Mouse (Mus musculus) neural tube, embryonic 13.5 days (tissue): ENCODE measurements at regions not wholly inside any gene's neighbourhood (a gene's known extent, or its start where the extent isn't known, plus 50 kb on each side); places are given as distances from the start of the nearest gene placed in this dataset.

Experiments
- ATAC-seq: fragments of 200-750 bp; cut with Nextera tagmentation; 2 replicates; pipeline ENCODE4 v1.8.0; 2017; ENCODE audit warnings: low read depth, mild to moderate bottlenecking, moderate TSS enrichment, moderate library complexity
- H3K27ac ChIP-seq: fragments of 300-500 bp; sonication (generic); replicated peaks from 2 replicates; pipeline ENCODE4 v1.5.1; 2015; ENCODE audit warnings: moderate library complexity, mild to moderate bottlenecking, inconsistent platforms
- H3K27me3 ChIP-seq: fragments of 300-500 bp; sonication (generic); 2 replicates; pipeline ENCODE4 v1.6.1; 2015; ENCODE audit warnings: mild to moderate bottlenecking, inconsistent platforms
- H3K36me3 ChIP-seq: fragments of 300-500 bp; sonication (generic); 2 replicates; pipeline ENCODE4 v1.6.1; 2015; ENCODE audit warnings: mild to moderate bottlenecking, inconsistent platforms
- H3K4me1 ChIP-seq: fragments of 300-500 bp; sonication (generic); replicated peaks from 2 replicates; pipeline ENCODE4 v1.6.1; 2015; ENCODE audit warnings: inconsistent platforms
- H3K4me2 ChIP-seq: fragments of 300-500 bp; sonication (generic); 2 replicates; pipeline ENCODE4 v1.6.1; 2015; ENCODE audit warnings: inconsistent platforms, mild to moderate bottlenecking, moderate library complexity
- H3K4me3 ChIP-seq: fragments of 300-500 bp; sonication (generic); 2 replicates; pipeline ENCODE4 v1.5.1; 2015; ENCODE audit warnings: mild to moderate bottlenecking, inconsistent platforms
- H3K9ac ChIP-seq: fragments of 300-500 bp; sonication (generic); 2 replicates; pipeline ENCODE4 v1.6.1; 2015; ENCODE audit warnings: moderate library complexity, mild to moderate bottlenecking, inconsistent platforms
- H3K9me3 ChIP-seq: fragments of 300-500 bp; sonication (generic); 2 replicates; pipeline ENCODE4 v1.6.1; 2016; ENCODE audit warnings: inconsistent platforms
- WGBS: fragments of 180-500 bp; shearing (Covaris S2); methylation state at CpG from one replicate; pipeline ENCODE4 v1.1.7; 2015; 5-methylcytosine and 5-hydroxymethylcytosine counted together

DNA sequence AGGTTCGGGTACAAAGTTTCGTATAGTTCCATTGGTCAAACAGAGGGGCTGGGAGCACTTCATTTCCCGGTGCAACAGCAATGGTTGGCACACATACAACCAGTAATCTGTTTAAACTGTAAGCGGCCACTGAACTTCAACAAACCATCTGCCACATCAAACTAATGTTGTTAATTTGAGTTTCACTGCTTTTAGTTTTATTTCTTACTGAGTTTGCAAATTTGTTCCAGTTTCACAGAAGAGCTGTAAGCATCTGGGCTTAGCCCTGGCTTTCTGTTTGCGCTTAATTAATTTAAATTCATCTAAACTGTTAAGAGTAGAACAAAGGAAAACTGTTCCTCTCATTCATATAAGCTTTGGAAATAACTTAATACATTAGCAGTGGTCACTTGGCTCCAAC is 176.0 kb downstream of the Mreg start:
- H3K4me2 ChIP-seq, result no peak overlapping the region
- H3K9ac ChIP-seq, result no peak overlapping the region
- H3K27me3 ChIP-seq, result no peaks in the 10 kb centered on the region
- H3K9me3 ChIP-seq, result no peaks in the 10 kb centered on the region
- no peak for ATAC-seq
- 80% methylated on average over 5 of the region's 5 CpGs for WGBS
- no peaks in the 10 kb centered on the region for H3K36me3 ChIP-seq
- peaks cover 3% of the 10 kb centered on the region; the same call in 1 of the 2 replicates for H3K4me1 ChIP-seq
- no peak overlapping the region for H3K4me3 ChIP-seq
- no peak overlapping the region for H3K27ac ChIP-seq

DNA sequence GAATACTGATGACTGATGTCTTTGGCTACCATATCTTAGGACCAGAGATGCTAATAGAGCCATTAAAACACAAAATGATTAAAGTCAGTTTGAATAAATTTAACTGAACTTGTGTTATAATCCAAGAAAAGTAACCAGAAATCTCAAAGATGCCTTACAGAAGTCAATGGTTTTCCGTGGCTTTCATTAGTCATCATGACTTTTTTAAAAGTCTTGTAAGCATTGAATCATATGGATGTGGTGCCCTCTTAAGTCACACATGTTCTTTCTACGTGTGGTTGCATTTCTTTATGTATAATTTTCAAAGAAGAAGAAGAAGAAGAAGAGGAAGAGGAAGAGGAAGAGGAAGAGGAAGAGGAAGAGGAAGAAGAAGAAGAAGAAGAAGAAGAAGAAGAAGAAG is 178.2 kb downstream of the Mreg start:
- ATAC-seq, result no peak
- Histone ChIP-seq H3K9me3 (no peaks in the 10 kb centered on the region), H3K27me3 (no peaks in the 10 kb centered on the region), H3K36me3 (no peaks in the 10 kb centered on the region), H3K9ac (no peak overlapping the region), H3K4me2 (no peak overlapping the region), H3K4me3 (no peak overlapping the region), H3K27ac (no peak overlapping the region), H3K4me1 (peaks cover 3% of the 10 kb centered on the region; the same call in 1 of the 2 replicates)
- WGBS, result 80% methylated on average over 2 of the region's 2 CpGs

DNA sequence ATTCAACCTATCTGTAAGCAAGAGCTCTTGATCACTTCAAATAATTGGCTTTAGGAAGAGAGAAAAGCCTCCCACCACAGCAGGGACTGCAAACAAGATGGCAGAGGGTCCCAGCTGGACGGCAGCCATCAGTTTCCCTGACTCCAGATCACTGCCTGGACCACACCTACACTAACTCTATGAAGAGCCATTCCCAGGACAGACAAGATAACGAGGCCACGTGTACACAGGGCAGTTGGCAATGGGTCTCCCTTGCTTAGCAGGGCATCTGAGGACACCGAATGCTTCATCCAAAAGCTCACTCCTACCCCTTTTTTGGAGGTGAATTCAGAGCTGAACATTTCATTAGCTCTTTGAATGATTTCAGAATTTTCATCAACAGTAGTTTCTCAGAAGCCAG is 179.9 kb downstream of the Mreg start:
- no peak overlapping the region for H3K4me2 ChIP-seq
- H3K9me3 ChIP-seq, result no peaks in the 10 kb centered on the region
- no peaks in the 10 kb centered on the region for H3K36me3 ChIP-seq
- no peak overlapping the region for H3K27ac ChIP-seq
- 83% methylated on average over 4 of the region's 4 CpGs for WGBS
- H3K4me3 ChIP-seq, result no peak overlapping the region
- no peaks in the 10 kb centered on the region for H3K27me3 ChIP-seq
- H3K9ac ChIP-seq, result no peak overlapping the region
- ATAC-seq, result no peak
- no peaks in the 10 kb centered on the region for H3K4me1 ChIP-seq

DNA sequence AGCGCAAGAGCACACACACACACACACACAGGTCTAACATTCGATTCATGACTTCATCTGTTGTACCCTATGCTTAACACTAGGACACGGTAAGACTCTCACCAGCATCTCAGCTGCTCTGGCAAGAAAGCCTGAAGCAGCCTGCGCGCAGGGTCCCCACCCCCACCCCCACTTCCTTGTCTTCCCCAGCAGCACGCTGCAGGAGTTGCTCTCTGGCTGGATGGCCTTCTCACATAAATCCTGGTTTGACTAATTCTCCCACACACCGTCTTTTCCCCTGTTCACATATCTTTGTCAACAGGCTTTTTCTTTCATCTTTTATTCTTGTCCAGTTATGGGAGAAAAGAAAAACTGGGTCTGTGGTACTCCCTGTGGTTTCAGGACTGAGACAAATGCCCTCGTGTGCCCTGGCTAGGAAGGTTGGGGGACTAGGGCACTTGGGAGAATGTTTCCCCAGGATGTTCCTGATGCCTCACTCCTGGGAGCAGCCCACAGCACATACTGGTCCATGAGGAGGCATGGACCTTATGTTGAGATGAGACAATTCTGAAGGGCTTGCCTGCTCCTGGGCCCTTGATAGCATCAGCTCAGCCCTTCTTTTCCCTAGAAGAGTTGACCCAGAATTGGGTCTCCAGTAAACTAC is 181.2 kb downstream of the Mreg start:
- Histone ChIP-seq H3K9ac (no peak overlapping the region), H3K4me3 (no peak overlapping the region), H3K36me3 (no peaks in the 10 kb centered on the region), H3K4me2 (no peak overlapping the region), H3K9me3 (no peaks in the 10 kb centered on the region), H3K27me3 (no peaks in the 10 kb centered on the region), H3K4me1 (no peaks in the 10 kb centered on the region), H3K27ac (no peak overlapping the region)
- WGBS, result 48% methylated on average over 8 of the region's 8 CpGs
- no peak for ATAC-seq

- Histone ChIP-seq H3K4me1 (no peaks in the 10 kb centered on the region), H3K4me3 (no peak overlapping the region), H3K36me3 (no peaks in the 10 kb centered on the region), H3K27ac (no peak overlapping the region), H3K4me2 (no peak overlapping the region), H3K9ac (no peak overlapping the region), H3K27me3 (no peaks in the 10 kb centered on the region), H3K9me3 (no peaks in the 10 kb centered on the region)
- no peak for ATAC-seq
- 81% methylated on average over 6 of the region's 6 CpGs for WGBS
These were observed 182.5 kb downstream of the Mreg start for GRCm38 (mm10) chr1:72029625-72030024.

DNA sequence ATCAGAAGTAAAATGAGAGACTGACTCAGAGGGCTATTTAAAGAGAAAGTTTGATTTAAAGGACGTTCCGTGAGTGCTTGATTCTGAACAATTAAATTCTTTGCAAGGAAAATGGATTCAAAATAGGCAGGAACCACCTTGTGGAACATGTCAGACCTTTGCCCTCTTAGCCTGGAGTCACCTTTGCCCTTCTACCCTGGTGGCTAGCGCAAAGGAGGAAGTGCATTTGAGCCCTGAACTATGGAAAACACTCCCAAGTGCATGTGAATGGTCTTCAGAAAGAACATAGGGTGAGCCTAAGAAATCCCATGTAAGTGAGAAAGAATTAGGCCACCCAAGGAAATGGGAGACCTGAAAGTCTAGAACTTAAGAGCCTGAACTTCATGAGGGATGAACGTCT is 185.2 kb downstream of the Mreg start:
- no peak overlapping the region for H3K27ac ChIP-seq
- H3K4me3 ChIP-seq, result no peak overlapping the region
- H3K9ac ChIP-seq, result no peak overlapping the region
- no peak overlapping the region for H3K4me2 ChIP-seq
- no peaks in the 10 kb centered on the region for H3K27me3 ChIP-seq
- no peak for ATAC-seq
- H3K36me3 ChIP-seq, result no peaks in the 10 kb centered on the region
- no peaks in the 10 kb centered on the region for H3K9me3 ChIP-seq
- no peaks in the 10 kb centered on the region for H3K4me1 ChIP-seq
- WGBS, result 93% methylated on average over 4 of the region's 4 CpGs

- ATAC-seq, result no peak
- WGBS, result 89% methylated on average over 3 of the region's 3 CpGs
- Histone ChIP-seq H3K36me3 (no peaks in the 10 kb centered on the region), H3K4me2 (no peak overlapping the region), H3K9me3 (no peaks in the 10 kb centered on the region), H3K9ac (no peak overlapping the region), H3K27me3 (no peaks in the 10 kb centered on the region), H3K4me3 (no peak overlapping the region), H3K27ac (no peak overlapping the region), H3K4me1 (no peaks in the 10 kb centered on the region)
These were observed 189.5 kb downstream of the Mreg start for GRCm38 (mm10) chr1:72022631-72023030.

GRCm38 (mm10) chr1:72018479-72019222 is 193.5 kb downstream of the Mreg start:
- no peak overlapping the region for H3K4me3 ChIP-seq
- H3K9me3 ChIP-seq, result no peaks in the 10 kb centered on the region
- no peak overlapping the region for H3K27ac ChIP-seq
- H3K4me1 ChIP-seq, result 0 out of 2 replicates have a peak, but pooled peaks cover 6% of the 10 kb centered on the region
- ATAC-seq, result no peak
- no peak overlapping the region for H3K4me2 ChIP-seq
- WGBS, result 78% methylated on average over 4 of the region's 4 CpGs
- no peaks in the 10 kb centered on the region for H3K36me3 ChIP-seq
- no peaks in the 10 kb centered on the region for H3K27me3 ChIP-seq
- no peak overlapping the region for H3K9ac ChIP-seq

- Histone ChIP-seq H3K4me1 (0 out of 2 replicates have a peak, but pooled peaks cover 6% of the 10 kb centered on the region), H3K4me3 (no peak overlapping the region), H3K9me3 (no peaks in the 10 kb centered on the region), H3K36me3 (no peaks in the 10 kb centered on the region), H3K27me3 (no peaks in the 10 kb centered on the region), H3K4me2 (no peak overlapping the region), H3K27ac (no peak overlapping the region), H3K9ac (no peak overlapping the region)
- WGBS, result 88% methylated on average over 1 of the region's 1 CpGs
- no peak for ATAC-seq
These were observed 194.2 kb downstream of the Mreg start for GRCm38 (mm10) chr1:72017814-72018478.

GRCm38 (mm10) chr1:72015471-72015870 is 196.6 kb downstream of the Mreg start:
- Histone ChIP-seq H3K27me3 (no peaks in the 10 kb centered on the region), H3K27ac (no peak overlapping the region), H3K36me3 (no peaks in the 10 kb centered on the region), H3K4me2 (no peak overlapping the region), H3K4me1 (0 out of 2 replicates have a peak, but pooled peaks cover 6% of the 10 kb centered on the region), H3K9me3 (no peaks in the 10 kb centered on the region), H3K4me3 (no peak overlapping the region), H3K9ac (no peak overlapping the region)
- WGBS, result 92% methylated on average over 4 of the region's 4 CpGs
- no peak for ATAC-seq

DNA sequence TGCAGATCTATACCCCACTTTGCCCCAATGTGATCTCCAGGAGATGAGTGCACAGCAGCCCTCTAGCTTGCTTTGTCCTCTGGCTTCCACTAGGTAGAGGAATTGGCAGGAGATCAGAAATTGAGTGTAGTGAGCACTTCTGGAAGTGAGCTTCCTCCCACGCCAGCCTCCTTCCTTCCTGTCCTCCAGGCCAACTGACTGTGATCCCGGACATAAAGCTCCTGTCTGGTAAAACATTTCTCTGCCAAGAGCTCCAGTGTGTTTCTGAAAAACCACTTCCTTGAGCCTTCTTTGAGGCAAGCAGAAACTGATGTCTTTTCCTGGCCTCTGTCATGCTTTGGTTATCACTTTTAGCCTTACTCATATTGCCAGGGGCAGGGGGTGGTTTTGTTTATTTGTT is 197.5 kb downstream of the Mreg start:
- Histone ChIP-seq H3K4me1 (0 out of 2 replicates have a peak, but pooled peaks cover 6% of the 10 kb centered on the region), H3K27ac (no peak overlapping the region), H3K4me3 (no peak overlapping the region), H3K36me3 (no peaks in the 10 kb centered on the region), H3K27me3 (no peaks in the 10 kb centered on the region), H3K9me3 (no peaks in the 10 kb centered on the region), H3K9ac (no peak overlapping the region), H3K4me2 (no peak overlapping the region)
- 65% methylated on average over 2 of the region's 2 CpGs for WGBS
- no peak for ATAC-seq

- no peaks in the 10 kb centered on the region for H3K36me3 ChIP-seq
- 0 out of 2 replicates have a peak, but pooled peaks cover 6% of the 10 kb centered on the region for H3K4me1 ChIP-seq
- H3K27ac ChIP-seq, result no peak overlapping the region
- no peak overlapping the region for H3K9ac ChIP-seq
- no peak for ATAC-seq
- 80% methylated on average over 7 of the region's 7 CpGs for WGBS
- H3K4me3 ChIP-seq, result no peak overlapping the region
- H3K4me2 ChIP-seq, result no peak overlapping the region
- no peaks in the 10 kb centered on the region for H3K27me3 ChIP-seq
- H3K9me3 ChIP-seq, result no peaks in the 10 kb centered on the region
These were observed 198.2 kb downstream of the Mreg start for GRCm38 (mm10) chr1:72013863-72014262.
